Mouse (Mus musculus): ENCODE data around the gene Troap. TPM values are rescaled to one million over a fixed set of nuclear protein-coding genes. Genes with fewer than 3 reads are reported as not detected.

The Troap gene
- polyA plus RNA-seq, 1 experiment from 2014 or later = 7.1 TPM

GRCm38 (mm10) chr15:99032726-99033250 is 41.6 kb upstream of the Troap start:
- Histone ChIP-seq H3K9ac (ENCODE audit: low read length) (peak overlapping the region; percentile 5; the same call in 1 of the 2 replicates), H3K4me2 (replicated peaks; ENCODE audit: low read depth) (peak overlapping the region; percentile 75), H3K27ac (replicated peaks) (peak overlapping the region; percentile 67), H3K36me3 (ENCODE audit: control insufficient read depth, insufficient read depth, low read length) (peaks cover 15% of the 10 kb centered on the region), H3K4me3 (ENCODE audit: low read depth, low read length) (peak overlapping the region; percentile 71; the same call in 1 of the 2 replicates), H3K9me3 (ENCODE audit: control insufficient read depth, low read length) (no peaks in the 10 kb centered on the region), H3K4me1 (replicated peaks; ENCODE audit: control insufficient read depth, insufficient read depth) (peaks cover 10% of the 10 kb centered on the region; the same call in 1 of the 2 replicates), H3K27me3 (ENCODE audit: control insufficient read depth, insufficient read depth, low read length) (no peaks in the 10 kb centered on the region)
- ATAC-seq (ENCODE audit: low FRiP score, low TSS enrichment) (no peak), DNase-seq (ENCODE audit: low spot score) (peak; percentile 44)
- no peak for TF ChIP-seq EP300 (optimal IDR thresholded peaks at IDR 0.05)
- TF ChIP-seq CTCF (IDR thresholded peaks at IDR 0.05; ENCODE audit: low read depth) = no peak
- 46% methylated on average over 7 of the region's 7 CpGs for whole genome bisulfite sequencing

GRCm38 (mm10) chr15:99033498-99034270 is 40.7 kb upstream of the Troap start:
- DNase-seq (ENCODE audit: low spot score) = no peak
- WGBS = 62% methylated on average over 7 of the region's 7 CpGs
- no peaks in the 10 kb centered on the region for H3K27me3 ChIP-seq (ENCODE audit: control insufficient read depth, insufficient read depth, low read length)
- ATAC-seq (ENCODE audit: low FRiP score, low TSS enrichment) = no peak
- no peak overlapping the region for H3K9ac ChIP-seq (ENCODE audit: low read length)
- H3K9me3 ChIP-seq (ENCODE audit: control insufficient read depth, low read length) = no peaks in the 10 kb centered on the region
- no peak for TF ChIP-seq CTCF (IDR thresholded peaks at IDR 0.05; ENCODE audit: low read depth)
- no peak for TF ChIP-seq EP300 (optimal IDR thresholded peaks at IDR 0.05)
- no peak overlapping the region for H3K27ac ChIP-seq (replicated peaks)
- H3K36me3 ChIP-seq (ENCODE audit: control insufficient read depth, insufficient read depth, low read length) = peaks cover 15% of the 10 kb centered on the region
- H3K4me3 ChIP-seq (ENCODE audit: low read depth, low read length) = no peak overlapping the region
- H3K4me2 ChIP-seq (replicated peaks; ENCODE audit: low read depth) = no peak overlapping the region; the same call in 1 of the 2 replicates
- peaks cover 10% of the 10 kb centered on the region; the same call in 1 of the 2 replicates for H3K4me1 ChIP-seq (replicated peaks; ENCODE audit: control insufficient read depth, insufficient read depth)

GRCm38 (mm10) chr15:99035431-99035830 is 38.9 kb upstream of the Troap start:
- no peak overlapping the region for H3K4me3 ChIP-seq (ENCODE audit: low read depth, low read length)
- H3K9me3 ChIP-seq (ENCODE audit: control insufficient read depth, low read length) = no peaks in the 10 kb centered on the region
- no peak overlapping the region for H3K4me2 ChIP-seq (replicated peaks; ENCODE audit: low read depth)
- DNase-seq (ENCODE audit: low spot score) (no peak), ATAC-seq (ENCODE audit: low FRiP score, low TSS enrichment) (no peak)
- no peak for TF ChIP-seq EP300 (optimal IDR thresholded peaks at IDR 0.05)
- no peak for TF ChIP-seq CTCF (IDR thresholded peaks at IDR 0.05; ENCODE audit: low read depth)
- WGBS = 85% methylated on average over 4 of the region's 4 CpGs
- H3K36me3 ChIP-seq (ENCODE audit: control insufficient read depth, insufficient read depth, low read length) = peaks cover 15% of the 10 kb centered on the region
- no peaks in the 10 kb centered on the region for H3K27me3 ChIP-seq (ENCODE audit: control insufficient read depth, insufficient read depth, low read length)
- no peak overlapping the region for H3K27ac ChIP-seq (replicated peaks)
- peaks cover 10% of the 10 kb centered on the region; the same call in 1 of the 2 replicates for H3K4me1 ChIP-seq (replicated peaks; ENCODE audit: control insufficient read depth, insufficient read depth)
- H3K9ac ChIP-seq (ENCODE audit: low read length) = no peak overlapping the region

- no peaks in the 10 kb centered on the region for H3K9me3 ChIP-seq (ENCODE audit: control insufficient read depth, low read length)
- no peak for ATAC-seq (ENCODE audit: low FRiP score, low TSS enrichment)
- no peak overlapping the region for H3K9ac ChIP-seq (ENCODE audit: low read length)
- H3K36me3 ChIP-seq (ENCODE audit: control insufficient read depth, insufficient read depth, low read length) = peaks cover 15% of the 10 kb centered on the region
- WGBS = 90% methylated on average over 8 of the region's 8 CpGs
- no peak for TF ChIP-seq CTCF (IDR thresholded peaks at IDR 0.05; ENCODE audit: low read depth)
- TF ChIP-seq EP300 (optimal IDR thresholded peaks at IDR 0.05) = no peak
- H3K27ac ChIP-seq (replicated peaks) = no peak overlapping the region
- no peak overlapping the region for H3K4me2 ChIP-seq (replicated peaks; ENCODE audit: low read depth)
- H3K27me3 ChIP-seq (ENCODE audit: control insufficient read depth, insufficient read depth, low read length) = no peaks in the 10 kb centered on the region
- no peak for DNase-seq (ENCODE audit: low spot score)
- H3K4me1 ChIP-seq (replicated peaks; ENCODE audit: control insufficient read depth, insufficient read depth) = peaks cover 7% of the 10 kb centered on the region; the same call in 1 of the 2 replicates
- no peak overlapping the region for H3K4me3 ChIP-seq (ENCODE audit: low read depth, low read length)
Measured at GRCm38 (mm10) chr15:99036249-99036905, 38.0 kb upstream of the Troap start.

GRCm38 (mm10) chr15:99038025-99038424 is 36.4 kb upstream of the Troap start:
- Histone ChIP-seq H3K4me2 (replicated peaks; ENCODE audit: low read depth) (no peak overlapping the region), H3K9ac (ENCODE audit: low read length) (no peak overlapping the region), H3K27me3 (ENCODE audit: control insufficient read depth, insufficient read depth, low read length) (no peaks in the 10 kb centered on the region), H3K36me3 (ENCODE audit: control insufficient read depth, insufficient read depth, low read length) (peaks cover 15% of the 10 kb centered on the region), H3K4me3 (ENCODE audit: low read depth, low read length) (no peak overlapping the region), H3K4me1 (replicated peaks; ENCODE audit: control insufficient read depth, insufficient read depth) (0 out of 2 replicates have a peak, but pooled peaks cover 1% of the 10 kb centered on the region), H3K27ac (replicated peaks) (no peak overlapping the region), H3K9me3 (ENCODE audit: control insufficient read depth, low read length) (no peaks in the 10 kb centered on the region)
- TF ChIP-seq EP300 (optimal IDR thresholded peaks at IDR 0.05) (no peak), CTCF (IDR thresholded peaks at IDR 0.05; ENCODE audit: low read depth) (no peak)
- 95% methylated on average over 1 of the region's 1 CpGs for WGBS
- ATAC-seq (ENCODE audit: low FRiP score, low TSS enrichment) (no peak), DNase-seq (ENCODE audit: low spot score) (no peak)

All from stomach, postnatal 0 days (tissue).